Comparison of ENCODE assay signal across 27 mouse cellular contexts in the genomic region with DNA sequence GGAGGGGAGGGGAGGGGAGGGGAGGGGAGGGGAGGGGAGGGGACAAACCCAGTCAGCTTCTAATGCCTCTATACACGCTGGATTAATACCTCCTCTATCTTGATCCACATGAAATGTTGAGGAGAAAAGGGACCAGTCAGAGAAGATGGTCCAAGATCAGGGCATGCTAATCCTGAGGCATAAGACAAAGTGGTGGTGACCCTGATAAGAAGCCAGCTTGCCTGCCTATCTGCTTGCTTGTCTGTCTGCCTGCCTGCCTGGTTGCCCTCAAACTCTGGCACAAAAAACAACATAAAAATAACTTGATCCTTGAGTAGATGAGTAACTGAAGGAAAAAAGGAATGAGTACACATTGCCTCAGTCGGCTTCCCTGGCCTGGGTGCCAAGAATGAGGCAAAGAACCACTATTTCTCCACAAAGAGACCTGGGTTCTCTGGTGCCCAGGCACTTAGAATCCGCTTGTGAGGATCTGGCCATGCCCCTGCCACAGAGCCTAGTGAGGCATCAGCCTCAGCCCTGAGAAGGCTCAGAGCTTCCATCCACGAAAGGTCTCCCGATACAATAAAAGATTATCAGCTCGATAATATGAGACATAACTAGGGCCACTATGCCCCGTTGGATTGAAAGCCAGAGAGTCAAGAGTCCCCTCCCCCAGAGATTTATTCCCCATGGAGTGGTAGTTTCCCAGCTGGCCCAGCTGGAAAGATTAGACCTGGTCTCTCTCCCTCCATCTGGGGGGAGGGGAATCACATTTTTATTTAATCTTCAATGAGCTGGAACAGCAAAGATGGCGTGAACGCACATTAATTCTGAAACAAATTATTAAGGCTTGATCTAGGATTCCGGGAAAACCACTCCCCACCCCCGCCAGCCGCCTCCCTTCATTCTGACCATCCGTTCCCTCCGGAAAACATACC.
DNase-seq lines count a peak whose midpoint lies in the region; ATAC-seq lines count a peak whose summit lies in the region.
"Had no signal": no experiment of that assay in that cellular context is flagged by ENCODE, and none has a peak within 500 bp of the region (broad histone marks: within the 10 kb centered on the region; RNA-seq: fewer than 3 reads in every experiment).

No protein-coding gene starts in this region.

- H3K4me1 ChIP-seq in hindbrain, embryonic 11.5 days (replicated peaks; ENCODE audit: control insufficient read depth, insufficient read depth, low read length) = no peaks in the 10 kb centered on the region; the same call in 1 of the 2 replicates
- H3K4me1 ChIP-seq in hindbrain, embryonic 13.5 days (replicated peaks) = peaks cover 16% of the 10 kb centered on the region
- peaks cover 4% of the 10 kb centered on the region for H3K4me1 ChIP-seq in neural tube, embryonic 11.5 days (ENCODE audit: control insufficient read depth, insufficient read depth, low read length)
- peaks cover 8% of the 10 kb centered on the region for H3K4me1 ChIP-seq in neural tube, embryonic 15.5 days

- intact Hi-C loops in left cerebral cortex, postnatal 10 days (cut with DNase I) = loop anchor here (10.0 kb wide), 2 partner anchors 261 to 811 kb away; a partner anchor contains a TSS

- H3K4me2 ChIP-seq in hindbrain, embryonic 11.5 days (replicated peaks; ENCODE audit: low read depth, low read length) = no peak overlapping the region
- no peak overlapping the region for H3K4me2 ChIP-seq in hindbrain, embryonic 13.5 days
- H3K4me2 ChIP-seq in neural tube, embryonic 11.5 days (ENCODE audit: low read depth) = no peak overlapping the region
- no peak overlapping the region for H3K4me2 ChIP-seq in neural tube, embryonic 15.5 days
- H3K4me2 ChIP-seq: heart, embryonic 11.5 days; hindbrain, embryonic 14.5 days; liver, embryonic 15.5 days; lung, embryonic 15.5 days; stomach, embryonic 15.5 days had no signal

- DNase-seq in adrenal gland, postnatal 14 days = peak; percentile 36
- DNase-seq in adrenal gland, postnatal 10 days = no peak
- no peak for DNase-seq in hindbrain, embryonic 11.5 days (ENCODE audit: low spot score)
- peak; percentile 34 for DNase-seq in neural tube, embryonic 11.5 days (ENCODE audit: low spot score)
- peak; percentile 62 for DNase-seq in retina, postnatal 1 day
- no peak for DNase-seq in left cerebral cortex, postnatal 10 days (ENCODE audit: extremely low spot score in 1 of 2, low spot score in 2 of 2)
- DNase-seq: cerebellum, adult 2 months; cerebellum, postnatal 25 days; forebrain, postnatal 0 days; gastrocnemius, postnatal 14 days; heart, adult 11 months; kidney, adult 8-10 months; kidney, postnatal 14 days; liver; lung, postnatal 36 days; right cerebral cortex, adult 18-20 months; right cerebral cortex, postnatal 4 days; thymus, postnatal 36 days had no signal

- H3K4me3 ChIP-seq in hindbrain, embryonic 11.5 days (ENCODE audit: low read depth, low read length) = no peak overlapping the region
- H3K4me3 ChIP-seq in hindbrain, embryonic 13.5 days = no peak overlapping the region
- no peak overlapping the region for H3K4me3 ChIP-seq in neural tube, embryonic 11.5 days (ENCODE audit: low read depth, low read length)
- H3K4me3 ChIP-seq in neural tube, embryonic 15.5 days (replicated peaks) = no peak overlapping the region
- H3K4me3 ChIP-seq: limb, embryonic 10.5 days; liver, embryonic 15.5 days; lung, embryonic 15.5 days; stomach, embryonic 15.5 days had no signal

- ATAC-seq in hindbrain, embryonic 11.5 days (ENCODE audit: low FRiP score) = no peak
- no peak for ATAC-seq in hindbrain, embryonic 13.5 days (ENCODE audit: low FRiP score)
- ATAC-seq in neural tube, embryonic 11.5 days (ENCODE audit: insufficient read depth, low FRiP score, low TSS enrichment) = no peak
- ATAC-seq in neural tube, embryonic 15.5 days (ENCODE audit: low FRiP score) = no peak
- ATAC-seq: CD4-positive, CD25-positive, alpha-beta regulatory T cell, adult 4 months; forebrain, postnatal 0 days had no signal

- WGBS in hindbrain, embryonic 11.5 days = 77% methylated on average over 14 of the region's 14 CpGs
- WGBS in hindbrain, embryonic 13.5 days = 63% methylated on average over 14 of the region's 14 CpGs
- 68% methylated on average over 14 of the region's 14 CpGs for WGBS in neural tube, embryonic 11.5 days
- 57% methylated on average over 14 of the region's 14 CpGs for WGBS in neural tube, embryonic 15.5 days

- H3K27me3 ChIP-seq in hindbrain, embryonic 11.5 days (ENCODE audit: control insufficient read depth, insufficient read depth, low read length) = no peaks in the 10 kb centered on the region
- H3K27me3 ChIP-seq in hindbrain, embryonic 13.5 days = 0 out of 2 replicates have a peak, but pooled peaks cover 4% of the 10 kb centered on the region
- H3K27me3 ChIP-seq in neural tube, embryonic 11.5 days (ENCODE audit: control insufficient read depth, insufficient read depth, low read length) = no peaks in the 10 kb centered on the region
- H3K27me3 ChIP-seq in neural tube, embryonic 15.5 days (replicated peaks) = peaks cover 3% of the 10 kb centered on the region; the same call in 1 of the 2 replicates
- H3K27me3 ChIP-seq: liver, embryonic 15.5 days; stomach, embryonic 15.5 days had no signal

- peak overlapping the region; percentile 45; the same call in 1 of the 2 replicates for H3K27ac ChIP-seq in hindbrain, embryonic 11.5 days (ENCODE audit: low read depth, low read length)
- H3K27ac ChIP-seq in hindbrain, embryonic 13.5 days = no peak overlapping the region
- 0 out of 2 replicates have a peak overlapping the region, but pooled peaks have one; percentile 27 for H3K27ac ChIP-seq in neural tube, embryonic 11.5 days (ENCODE audit: low read depth, low read length)
- no peak overlapping the region for H3K27ac ChIP-seq in neural tube, embryonic 15.5 days (replicated peaks)
- H3K27ac ChIP-seq: hindbrain, embryonic 14.5 days; limb, embryonic 10.5 days; liver, embryonic 15.5 days; lung, embryonic 15.5 days; stomach, embryonic 15.5 days had no signal

- no peaks in the 10 kb centered on the region for H3K36me3 ChIP-seq in hindbrain, embryonic 11.5 days (ENCODE audit: control insufficient read depth, insufficient read depth, low read length)
- H3K36me3 ChIP-seq in hindbrain, embryonic 13.5 days = no peaks in the 10 kb centered on the region
- H3K36me3 ChIP-seq in neural tube, embryonic 11.5 days (ENCODE audit: control insufficient read depth, insufficient read depth, low read length) = no peaks in the 10 kb centered on the region
- H3K36me3 ChIP-seq in neural tube, embryonic 15.5 days = no peaks in the 10 kb centered on the region
- H3K36me3 ChIP-seq: limb, embryonic 10.5 days; liver, embryonic 15.5 days; lung, embryonic 15.5 days; stomach, embryonic 15.5 days had no signal

- no peak overlapping the region for H3K9ac ChIP-seq in hindbrain, embryonic 11.5 days (ENCODE audit: low read depth, low read length)
- H3K9ac ChIP-seq in hindbrain, embryonic 13.5 days = no peak overlapping the region
- no peak overlapping the region for H3K9ac ChIP-seq in neural tube, embryonic 11.5 days (ENCODE audit: low read length)
- H3K9ac ChIP-seq in neural tube, embryonic 15.5 days (replicated peaks) = no peak overlapping the region
- H3K9ac ChIP-seq: forebrain, postnatal 0 days; hindbrain, embryonic 14.5 days; liver, embryonic 15.5 days; lung, embryonic 15.5 days; stomach, embryonic 15.5 days had no signal

- H3K9me3 ChIP-seq in hindbrain, embryonic 11.5 days (ENCODE audit: control insufficient read depth, low read length) = no peaks in the 10 kb centered on the region
- H3K9me3 ChIP-seq in hindbrain, embryonic 13.5 days = no peaks in the 10 kb centered on the region
- no peaks in the 10 kb centered on the region for H3K9me3 ChIP-seq in neural tube, embryonic 11.5 days (ENCODE audit: control insufficient read depth, low read length)
- no peaks in the 10 kb centered on the region for H3K9me3 ChIP-seq in neural tube, embryonic 15.5 days (replicated peaks)
- H3K9me3 ChIP-seq: limb, embryonic 10.5 days; liver, embryonic 15.5 days; lung, embryonic 15.5 days; stomach, embryonic 15.5 days had no signal

Comparison
In these comparisons a context has a peak if more than half of its experiments do, and no peak if none do; other contexts are left out.
1. DNase-seq: peak in adrenal gland, postnatal 14 days (single experiment), neural tube, embryonic 11.5 days (single experiment) and retina, postnatal 1 day (single experiment); none in adrenal gland, postnatal 10 days (single experiment), hindbrain, embryonic 11.5 days (single experiment) and left cerebral cortex, postnatal 10 days (0 of 2).
2. H3K27ac ChIP-seq: peak in hindbrain, embryonic 11.5 days (single experiment) and neural tube, embryonic 11.5 days (single experiment); none in hindbrain, embryonic 13.5 days (single experiment) and neural tube, embryonic 15.5 days (single experiment).